Comparison of ENCODE assay signal across 10 mouse cellular contexts in the genomic region with DNA sequence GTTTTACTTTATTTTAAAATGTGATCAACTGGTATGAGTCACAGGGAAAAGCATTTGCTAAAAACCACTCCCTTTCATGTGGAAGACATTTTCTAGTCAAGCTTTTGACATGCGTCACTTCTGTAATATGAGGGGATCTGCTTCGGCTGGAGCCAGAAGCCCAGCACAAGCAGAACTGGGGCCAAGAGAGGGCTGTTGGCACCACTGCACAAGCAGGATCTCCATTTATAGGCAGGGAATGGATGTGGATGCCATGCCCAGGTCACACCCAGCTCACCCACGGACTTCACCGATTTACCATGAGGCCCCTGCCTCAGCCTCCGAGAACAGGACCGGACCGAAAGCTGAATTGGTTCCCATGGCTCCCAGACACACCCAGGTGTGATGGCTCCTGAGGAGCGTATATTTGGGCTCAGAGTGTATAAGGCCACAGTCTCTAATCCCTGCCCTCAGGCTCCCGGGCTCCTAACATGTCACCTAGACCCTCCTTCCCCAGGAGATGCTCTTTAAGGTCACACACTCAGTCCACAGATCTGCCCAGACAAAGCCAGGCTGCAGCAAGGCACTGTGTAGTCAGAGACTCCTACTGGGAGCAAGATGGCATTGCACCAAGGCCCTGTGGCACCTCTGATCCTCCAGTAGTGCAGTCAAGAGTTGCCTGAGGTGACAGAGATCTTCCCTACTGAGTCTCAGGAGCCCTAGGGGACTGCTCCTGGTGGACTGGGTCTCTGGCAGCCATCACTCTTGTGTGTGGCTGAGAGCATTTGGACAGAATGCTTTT. TPM values are rescaled to one million over a fixed set of nuclear protein-coding genes. Genes with fewer than 3 reads are reported as not detected.
DNase-seq lines count a peak whose midpoint lies in the region; ATAC-seq and TF ChIP-seq lines count a peak whose summit lies in the region.
"Had no signal": no experiment of that assay in that cellular context is flagged by ENCODE, and none has a peak within 500 bp of the region (broad histone marks: within the 10 kb centered on the region; RNA-seq: fewer than 3 reads in every experiment).

No protein-coding gene starts in this region.

- H3K36me3 ChIP-seq in liver, postnatal 0 days (replicated peaks; ENCODE audit: insufficient read depth, low read length), result 0 out of 2 replicates have a peak, but pooled peaks cover 6% of the 10 kb centered on the region
- H3K36me3 ChIP-seq: G1E had no signal

- no peaks in the 10 kb centered on the region for H3K27me3 ChIP-seq in liver, postnatal 0 days (ENCODE audit: insufficient read depth, low read length)

- H3K4me2 ChIP-seq in liver, postnatal 0 days (ENCODE audit: low read depth, low read length), result no peak overlapping the region

- ATAC-seq in liver, postnatal 0 days, result peak; percentile 44
- peak; percentile 72 for ATAC-seq in activated CD4-positive, CD25-positive, alpha-beta regulatory T cell, adult 4 months
- ATAC-seq in erythroid progenitor cell, adult 5-6 weeks (replicated peaks; ENCODE audit: low FRiP score, poor library complexity, severe bottlenecking), result no peak

- peaks cover 6% of the 10 kb centered on the region; the same call in 1 of the 2 replicates for H3K4me1 ChIP-seq in liver, postnatal 0 days (ENCODE audit: insufficient read depth)

- H3K9ac ChIP-seq in liver, postnatal 0 days (replicated peaks), result 0 out of 2 replicates have a peak overlapping the region, but pooled peaks have one; percentile 26

- TF ChIP-seq CTCF in liver, postnatal 0 days (IDR thresholded peaks at IDR 0.05; ENCODE audit: low read depth), result peak; percentile 63

- WGBS in liver, postnatal 0 days (ENCODE audit: insufficient replicate concordance), result 89% methylated on average over 9 of the region's 9 CpGs

- no peak overlapping the region for H3K27ac ChIP-seq in liver, postnatal 0 days (ENCODE audit: low read depth)

- peak; percentile 61 to 74 for DNase-seq in cerebellum, postnatal 25 days
- no peak for DNase-seq in cerebellum, adult 8-10 months
- DNase-seq in liver, postnatal 0 days, result no peak
- no peak for DNase-seq in liver
- DNase-seq in naive thymus-derived CD4-positive, alpha-beta T cell, adult 2 months (ENCODE audit: low read depth), result peak; percentile 64
- DNase-seq in adrenal gland, adult 18-20 months (ENCODE audit: low spot score in 2 of 2), result no peak
- DNase-seq: kidney, adult 18-20 months had no signal

- TF ChIP-seq EP300 in liver, postnatal 0 days (IDR thresholded peaks at IDR 0.05; ENCODE audit: low read depth), result no peak

- H3K4me3 ChIP-seq in liver, postnatal 0 days (ENCODE audit: low read depth, low read length), result no peak overlapping the region

- no peaks in the 10 kb centered on the region for H3K9me3 ChIP-seq in liver, postnatal 0 days (ENCODE audit: low read length)

RNA-seq across cellular contexts. Expression of gene Galnt2, which starts 59.9 kb away (rescaled TPM):
- polyA plus RNA-seq in liver, postnatal 0 days (2015; fragmentation: Nextera tagmentation; extraction: Ambion mirVana), result 23.3 and 23.5 TPM in 2 replicates
- 10 to 100 TPM; 18.2 to 20.1 TPM for polyA plus RNA-seq in activated CD4-positive, CD25-positive, alpha-beta regulatory T cell, adult 4 months (2017; shearing (Covaris generic))
- total RNA-seq in adrenal gland, adult 18-20 months (2021), result 10 to 100 TPM; 54.3 to 63.6 TPM
- 25.2 TPM in 1 of 2 replicates, not detected in the other for total RNA-seq in erythroid progenitor cell, adult 5-6 weeks (2015; ENCODE audit: low replicate concordance)
- 15.5 TPM in 1 of 2 replicates, not detected in the other for total RNA-seq in erythroid progenitor cell, adult 5-6 weeks (2017; ENCODE audit: low replicate concordance)
- total RNA-seq: G1E had no signal
- polyA plus RNA-seq: G1E had no signal

Comparison
In these comparisons a context has a peak if more than half of its experiments do, and no peak if none do; other contexts are left out.
1. DNase-seq: peak in cerebellum, postnatal 25 days (2 of 2) and naive thymus-derived CD4-positive, alpha-beta T cell, adult 2 months (single experiment); none in cerebellum, adult 8-10 months (single experiment), liver, postnatal 0 days (single experiment), liver (single experiment) and adrenal gland, adult 18-20 months (0 of 2).